8 mouse cellular contexts compared by ENCODE assay signal in the genomic region with DNA sequence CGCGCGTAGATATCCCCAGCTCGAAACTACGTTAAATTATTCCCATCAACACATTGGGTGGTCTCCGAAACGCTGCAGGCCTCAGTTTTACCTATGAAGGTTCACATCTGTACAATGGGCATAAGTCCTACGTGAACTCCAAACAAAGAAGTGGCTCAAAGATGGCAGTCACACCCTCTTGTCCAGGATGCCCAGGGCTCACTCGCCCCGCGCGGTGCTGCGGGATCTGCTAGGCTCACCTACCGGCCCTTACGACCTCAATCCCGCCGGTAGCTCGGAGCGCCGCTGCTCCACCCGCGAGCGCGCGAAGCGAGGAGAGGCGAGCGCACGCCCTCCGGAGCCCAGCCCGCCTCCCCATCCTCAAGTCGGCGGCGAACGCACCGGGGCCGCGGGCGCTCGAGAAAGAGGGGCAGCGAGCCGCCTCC. TPM values are rescaled to one million over a fixed set of nuclear protein-coding genes. Genes with fewer than 3 reads are reported as not detected.
DNase-seq lines count a peak whose midpoint lies in the region; ATAC-seq and TF ChIP-seq lines count a peak whose summit lies in the region.

No protein-coding gene starts in this region.

- H3K9ac ChIP-seq in lung, embryonic 14.5 days, result peak overlapping the region; percentile 97
- H3K9ac ChIP-seq in forebrain, embryonic 13.5 days, result peak overlapping the region; percentile 97
- peak overlapping the region; percentile 90 for H3K9ac ChIP-seq in limb, embryonic 14.5 days (ENCODE audit: low read depth, low read length, severe bottlenecking)

- H3K4me3 ChIP-seq in lung, embryonic 14.5 days (ENCODE audit: low read depth, low read length), result peak overlapping the region; percentile 88
- peak overlapping the region; percentile 87 for H3K4me3 ChIP-seq in forebrain, embryonic 13.5 days
- H3K4me3 ChIP-seq in limb, embryonic 14.5 days (replicated peaks; ENCODE audit: low read length), result peak overlapping the region; percentile 85

- peak overlapping the region; percentile 96 for H3K27ac ChIP-seq in lung, embryonic 14.5 days (ENCODE audit: low read depth)
- H3K27ac ChIP-seq in forebrain, embryonic 13.5 days, result peak overlapping the region; percentile 95
- peak overlapping the region; percentile 90 for H3K27ac ChIP-seq in limb, embryonic 14.5 days (replicated peaks; ENCODE audit: low read depth, low read length)

- DNase-seq in lung, embryonic 14.5 days, result peak; percentile 70
- DNase-seq in lung, postnatal 4 days, result no peak
- peak; percentile 37 for DNase-seq in limb, embryonic 14.5 days (ENCODE audit: low spot score)
- no peak for DNase-seq in layer of hippocampus, adult 18-20 months (ENCODE audit: low spot score in 2 of 2)
- no peak for DNase-seq in gastrocnemius, postnatal 25 days

- H3K4me1 ChIP-seq in lung, embryonic 14.5 days (ENCODE audit: insufficient read depth), result 0 out of 2 replicates have a peak, but pooled peaks cover 4% of the 10 kb centered on the region
- H3K4me1 ChIP-seq in forebrain, embryonic 13.5 days, result peaks cover 35% of the 10 kb centered on the region
- H3K4me1 ChIP-seq in limb, embryonic 14.5 days (ENCODE audit: control insufficient read depth, insufficient read depth, low read length), result peaks cover 6% of the 10 kb centered on the region; the same call in 1 of the 2 replicates

- ATAC-seq in lung, embryonic 14.5 days (ENCODE audit: insufficient read depth), result peak; percentile 57
- ATAC-seq in activated CD4-positive, CD25-positive, alpha-beta regulatory T cell, adult 4 months, result peak; percentile 41
- ATAC-seq in forebrain, embryonic 13.5 days, result peak; percentile 79
- peak; percentile 64 for ATAC-seq in limb, embryonic 14.5 days (ENCODE audit: low FRiP score, low read depth)
- ATAC-seq in neutrophil, adult 5-6 weeks (ENCODE audit: extremely low read depth, insufficient number of reproducible peaks, low FRiP score, poor library complexity, severe bottlenecking), result peak; percentile 7; the same call in 1 of the 2 replicates

- TF ChIP-seq POLR2A in limb, embryonic 14.5 days (IDR thresholded peaks at IDR 0.05; ENCODE audit: borderline replicate concordance, extremely low read depth, insufficient read depth, insufficient read length), result no peak

- no peaks in the 10 kb centered on the region for H3K27me3 ChIP-seq in lung, embryonic 14.5 days (ENCODE audit: insufficient read depth, low read length)
- no peaks in the 10 kb centered on the region for H3K27me3 ChIP-seq in forebrain, embryonic 13.5 days
- no peaks in the 10 kb centered on the region for H3K27me3 ChIP-seq in limb, embryonic 14.5 days (ENCODE audit: control insufficient read depth, insufficient read depth, low read length)

- peaks cover 34% of the 10 kb centered on the region for H3K36me3 ChIP-seq in lung, embryonic 14.5 days (ENCODE audit: insufficient read depth)
- H3K36me3 ChIP-seq in forebrain, embryonic 13.5 days (ENCODE audit: poor library complexity, severe bottlenecking), result peaks cover 13% of the 10 kb centered on the region
- no peaks in the 10 kb centered on the region for H3K36me3 ChIP-seq in limb, embryonic 14.5 days (ENCODE audit: control insufficient read depth, insufficient read depth, low read length)

- no peak for TF ChIP-seq CTCF in lung, embryonic 14.5 days (IDR thresholded peaks at IDR 0.05; ENCODE audit: low read depth)

- H3K9me3 ChIP-seq in lung, embryonic 14.5 days (ENCODE audit: low read depth, low read length), result no peaks in the 10 kb centered on the region
- no peaks in the 10 kb centered on the region for H3K9me3 ChIP-seq in forebrain, embryonic 13.5 days (replicated peaks)
- no peaks in the 10 kb centered on the region for H3K9me3 ChIP-seq in limb, embryonic 14.5 days (ENCODE audit: control insufficient read depth, low read length)

- WGBS in lung, embryonic 14.5 days, result under 1% methylated on average over 40 of the region's 42 CpGs
- under 1% methylated on average over 30 of the region's 42 CpGs for WGBS in forebrain, embryonic 13.5 days
- under 1% methylated on average over 31 of the region's 42 CpGs for WGBS in limb, embryonic 14.5 days

- peak overlapping the region; percentile 65 for H3K4me2 ChIP-seq in lung, embryonic 14.5 days
- peak overlapping the region; percentile 69 for H3K4me2 ChIP-seq in forebrain, embryonic 13.5 days
- H3K4me2 ChIP-seq in limb, embryonic 14.5 days (replicated peaks; ENCODE audit: low read depth, low read length, severe bottlenecking), result peak overlapping the region; percentile 51

RNA-seq across cellular contexts. Expression of a gene that starts 0.4 kb away (rescaled TPM):
- polyA plus RNA-seq in lung, embryonic 14.5 days (2014; fragmentation: Nextera tagmentation; extraction: Ambion mirVana), result 146 and 153 TPM in 2 replicates
- 10 to 100 TPM; 25.9 to 27.4 TPM for polyA plus RNA-seq in activated CD4-positive, CD25-positive, alpha-beta regulatory T cell, adult 4 months (2017; shearing (Covaris generic))
- polyA plus RNA-seq in forebrain, embryonic 13.5 days (2015; fragmentation: Nextera tagmentation; extraction: Ambion mirVana), result 132 and 134 TPM in 2 replicates
- polyA plus RNA-seq in limb, embryonic 14.5 days (2012; rRNA removed), result 27.4 and 29.1 TPM in 2 replicates
- 84.6 and 91.9 TPM in 2 replicates for polyA plus RNA-seq in limb, embryonic 14.5 days (2014; fragmentation: Nextera tagmentation; extraction: Ambion mirVana)
- total RNA-seq in neutrophil, adult 5-6 weeks (2017), result 29.9 and 34.7 TPM in 2 replicates
- total RNA-seq in layer of hippocampus, adult 18-20 months (2021), result 10 to 100 TPM; 15.1 to 17.4 TPM
- total RNA-seq in gastrocnemius, postnatal 25 days (2021), result 1 to 10 TPM in 1 of 2 experiments, under 1 TPM in 1; 0.84 to 1.7 TPM

RNA-seq across cellular contexts. Expression of a gene that starts 39.6 kb away (rescaled TPM):
- polyA plus RNA-seq in lung, embryonic 14.5 days (2014; fragmentation: Nextera tagmentation; extraction: Ambion mirVana), result 211 and 219 TPM in 2 replicates
- polyA plus RNA-seq in activated CD4-positive, CD25-positive, alpha-beta regulatory T cell, adult 4 months (2017; shearing (Covaris generic)), result 100 to 1,000 TPM; 394 to 401 TPM
- 177 and 180 TPM in 2 replicates for polyA plus RNA-seq in forebrain, embryonic 13.5 days (2015; fragmentation: Nextera tagmentation; extraction: Ambion mirVana)
- 23.7 and 46.1 TPM in 2 replicates for polyA plus RNA-seq in limb, embryonic 14.5 days (2012; rRNA removed)
- polyA plus RNA-seq in limb, embryonic 14.5 days (2014; fragmentation: Nextera tagmentation; extraction: Ambion mirVana), result 118 and 130 TPM in 2 replicates
- total RNA-seq in neutrophil, adult 5-6 weeks (2017), result 355 and 369 TPM in 2 replicates
- 1 to 10 TPM; 5.8 to 6.8 TPM for total RNA-seq in layer of hippocampus, adult 18-20 months (2021)
- 1 to 10 TPM; 6.6 to 9.7 TPM for total RNA-seq in gastrocnemius, postnatal 25 days (2021)

RNA-seq across cellular contexts. Expression of a gene that starts 39.8 kb away (rescaled TPM):
- polyA plus RNA-seq in lung, embryonic 14.5 days (2014; fragmentation: Nextera tagmentation; extraction: Ambion mirVana), result 17.6 and 21.4 TPM in 2 replicates
- 100 to 1,000 TPM in 1 of 2 experiments, 10 to 100 TPM in 1; 76.4 to 105 TPM for polyA plus RNA-seq in activated CD4-positive, CD25-positive, alpha-beta regulatory T cell, adult 4 months (2017; shearing (Covaris generic))
- polyA plus RNA-seq in forebrain, embryonic 13.5 days (2015; fragmentation: Nextera tagmentation; extraction: Ambion mirVana), result 12.8 and 13.9 TPM in 2 replicates
- polyA plus RNA-seq in limb, embryonic 14.5 days (2012; rRNA removed), result 19.2 and 24.3 TPM in 2 replicates
- polyA plus RNA-seq in limb, embryonic 14.5 days (2014; fragmentation: Nextera tagmentation; extraction: Ambion mirVana), result 16.4 and 18.9 TPM in 2 replicates
- 29.7 and 30.4 TPM in 2 replicates for total RNA-seq in neutrophil, adult 5-6 weeks (2017)
- 10 to 100 TPM; 24.6 to 25.2 TPM for total RNA-seq in layer of hippocampus, adult 18-20 months (2021)
- 1 to 10 TPM; 3.3 to 4.8 TPM for total RNA-seq in gastrocnemius, postnatal 25 days (2021)

Comparison
In these comparisons a context has a peak if more than half of its experiments do, and no peak if none do; other contexts are left out.
1. DNase-seq: peak in lung, embryonic 14.5 days (single experiment) and limb, embryonic 14.5 days (single experiment); none in lung, postnatal 4 days (0 of 2), layer of hippocampus, adult 18-20 months (0 of 2) and gastrocnemius, postnatal 25 days (single experiment).
2. ATAC-seq: peak in every context shown above with its lines; median percentile 79 in forebrain, embryonic 13.5 days; 64 in limb, embryonic 14.5 days; 57 in lung, embryonic 14.5 days; 41 in activated CD4-positive, CD25-positive, alpha-beta regulatory T cell, adult 4 months; 7 in neutrophil, adult 5-6 weeks.
3. Peak in every context shown above with its lines, with median percentiles within 50 percentile points of each other: H3K27ac ChIP-seq, H3K4me2 ChIP-seq, H3K4me3 ChIP-seq and H3K9ac ChIP-seq.